Mouse (Mus musculus): ENCODE measurements at regions not wholly inside any gene's neighbourhood (a gene's known extent, or its start where the extent isn't known, plus 50 kb on each side); places are given as distances from the start of the nearest gene placed in this dataset.
A peak's percentile ranks its signal among the peaks of the same experiment; 100 is the strongest.

GRCm38 (mm10) chrX:57784959-57785358 lies 237.5 kb upstream of the Zic3 start:
- DNase-seq, result no peak

- DNase-seq, result no peak
These were observed 234.9 kb upstream of the Zic3 start for GRCm38 (mm10) chrX:57787615-57788014.

- peak; percentile 72 for DNase-seq
These were observed 224.5 kb upstream of the Zic3 start for GRCm38 (mm10) chrX:57797956-57798355.

GRCm38 (mm10) chrX:57798394-57798793 lies 224.1 kb upstream of the Zic3 start:
- DNase-seq, result no peak

- DNase-seq, result peak; percentile 7
These were observed 223.6 kb upstream of the Zic3 start for GRCm38 (mm10) chrX:57798869-57799268.

All from retina, postnatal 1 day (tissue).